Mouse (Mus musculus): ENCODE results near the gene Rhpn2. TPM values are rescaled to one million over a fixed set of nuclear protein-coding genes. Genes with fewer than 3 reads are reported as not detected.

The Rhpn2 gene
- total and polyA plus RNA-seq, 2 experiments from 2014 or later, result 3.0 to 4.7 TPM

DNA sequence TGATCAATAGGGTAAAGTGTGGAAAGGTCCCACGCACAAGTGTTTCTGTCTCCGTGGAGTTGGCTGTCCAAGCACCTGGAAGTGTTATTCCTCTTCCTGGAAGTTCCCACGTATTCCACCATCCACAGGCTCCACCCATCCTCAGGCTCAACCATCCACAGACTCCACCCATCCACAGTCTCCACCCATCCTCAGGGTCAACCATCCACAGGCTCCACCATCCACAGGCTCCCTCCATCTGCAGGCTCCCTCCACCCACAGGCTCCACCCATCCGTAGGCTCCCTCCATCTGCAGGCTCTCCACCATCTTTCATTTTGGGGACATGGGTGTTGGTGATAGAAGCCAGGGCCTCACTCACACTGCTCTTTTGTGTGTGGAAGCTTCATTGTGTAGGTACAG, 67.2 kb downstream of the Rhpn2 start:
- Histone ChIP-seq H3K4me2 (ENCODE audit: low read depth, low read length) (no peak overlapping the region), H3K4me1 (ENCODE audit: insufficient read depth, low read length) (peaks cover 7% of the 10 kb centered on the region), H3K9ac (replicated peaks; ENCODE audit: low read length) (no peak overlapping the region), H3K27ac (no peak overlapping the region), H3K36me3 (ENCODE audit: insufficient read depth, low read length) (peaks cover 35% of the 10 kb centered on the region), H3K27me3 (ENCODE audit: insufficient read depth, low read length) (no peaks in the 10 kb centered on the region), H3K4me3 (ENCODE audit: low read length) (no peak overlapping the region), H3K9me3 (ENCODE audit: low read length) (no peaks in the 10 kb centered on the region)
- WGBS, result 91% methylated on average over 4 of the region's 4 CpGs
- TF ChIP-seq CTCF (IDR thresholded peaks at IDR 0.05; ENCODE audit: low read depth), result no peak
- ATAC-seq (no peak), DNase-seq (ENCODE audit: low spot score) (no peak)

DNA sequence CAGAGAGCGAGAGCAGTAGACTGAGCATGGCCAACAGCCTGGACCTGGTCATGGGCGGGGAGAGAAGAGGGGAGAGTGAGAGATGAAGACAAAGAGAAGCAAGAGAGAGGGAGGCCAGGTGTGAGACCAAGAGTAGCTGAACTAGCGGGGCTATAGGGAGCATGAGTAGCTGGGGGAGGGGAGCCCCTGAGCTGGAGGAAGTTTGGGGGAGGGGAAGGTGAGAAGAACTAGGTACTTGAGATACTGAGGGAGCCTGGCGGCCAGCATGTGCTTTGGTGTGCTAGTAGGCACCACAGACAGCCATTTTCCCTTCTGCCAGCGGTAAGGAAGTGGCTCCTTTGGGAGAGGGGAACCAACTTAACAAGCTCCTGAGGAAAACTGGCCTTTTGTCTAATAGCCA, 81.3 kb downstream of the Rhpn2 start:
- no peak for DNase-seq (ENCODE audit: low spot score)
- H3K4me3 ChIP-seq (ENCODE audit: low read length), result no peak overlapping the region

DNA sequence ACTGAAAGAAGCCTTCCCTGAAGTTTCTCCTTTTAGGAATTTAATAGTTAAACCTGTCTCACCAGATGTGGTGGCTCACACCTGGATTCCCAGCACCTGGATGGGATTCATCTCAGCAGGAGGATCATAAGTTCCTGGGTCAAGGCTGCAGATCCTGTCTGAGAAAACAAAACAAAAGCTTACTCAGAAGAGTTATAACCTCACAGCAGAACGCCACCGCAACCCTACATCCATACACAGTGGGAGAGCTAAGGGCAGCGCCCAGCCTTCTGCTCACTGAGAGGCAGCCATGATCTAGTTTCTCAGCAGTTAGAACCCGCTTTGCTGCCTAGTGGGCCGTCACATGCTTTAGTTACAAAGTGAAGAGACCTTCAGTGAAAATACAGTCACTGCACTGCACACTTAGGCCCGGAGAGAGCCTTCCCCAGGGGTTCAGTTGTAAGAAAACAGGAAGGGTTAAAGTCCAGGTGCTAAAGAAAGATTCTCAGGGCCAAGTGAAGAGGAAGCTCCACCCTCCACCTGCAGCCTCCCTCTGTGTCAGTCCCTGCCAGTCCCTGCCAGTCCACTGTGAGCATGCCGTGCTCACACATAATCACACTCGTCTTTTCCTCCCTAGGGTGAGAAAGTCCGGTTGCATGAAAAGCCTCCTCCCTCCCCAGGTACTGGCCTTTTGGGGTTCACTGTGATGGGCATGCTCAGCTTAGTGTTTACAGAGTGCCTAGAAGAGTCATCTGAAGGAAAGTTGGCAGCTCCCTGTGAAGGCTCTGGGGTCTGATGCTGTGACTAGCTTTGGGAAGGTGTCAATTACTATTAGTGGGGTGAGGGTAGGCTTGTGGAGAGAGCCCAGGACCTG, 82.1 kb downstream of the Rhpn2 start:
- Histone ChIP-seq H3K27ac (no peak overlapping the region), H3K4me2 (ENCODE audit: low read depth, low read length) (no peak overlapping the region), H3K36me3 (ENCODE audit: insufficient read depth, low read length) (peaks cover 23% of the 10 kb centered on the region), H3K4me3 (ENCODE audit: low read length) (no peak overlapping the region), H3K9me3 (ENCODE audit: low read length) (no peaks in the 10 kb centered on the region), H3K4me1 (ENCODE audit: insufficient read depth, low read length) (no peaks in the 10 kb centered on the region), H3K27me3 (ENCODE audit: insufficient read depth, low read length) (no peaks in the 10 kb centered on the region), H3K9ac (replicated peaks; ENCODE audit: low read length) (no peak overlapping the region)
- 86% methylated on average over 9 of the region's 9 CpGs for WGBS
- DNase-seq (ENCODE audit: low spot score) (no peak), ATAC-seq (no peak)
- TF ChIP-seq CTCF (IDR thresholded peaks at IDR 0.05; ENCODE audit: low read depth), result no peak

More for the DNA sequence above, 81.3 kb downstream of the Rhpn2 start:
- no peak overlapping the region for H3K27ac ChIP-seq
- ATAC-seq, result no peak
- no peaks in the 10 kb centered on the region for H3K27me3 ChIP-seq (ENCODE audit: insufficient read depth, low read length)
- TF ChIP-seq CTCF (IDR thresholded peaks at IDR 0.05; ENCODE audit: low read depth), result no peak
- 84% methylated on average over 5 of the region's 5 CpGs for WGBS
- H3K4me1 ChIP-seq (ENCODE audit: insufficient read depth, low read length), result no peaks in the 10 kb centered on the region
- no peaks in the 10 kb centered on the region for H3K9me3 ChIP-seq (ENCODE audit: low read length)
- no peak overlapping the region for H3K9ac ChIP-seq (replicated peaks; ENCODE audit: low read length)
- H3K4me2 ChIP-seq (ENCODE audit: low read depth, low read length), result no peak overlapping the region
- peaks cover 31% of the 10 kb centered on the region for H3K36me3 ChIP-seq (ENCODE audit: insufficient read depth, low read length)

DNA sequence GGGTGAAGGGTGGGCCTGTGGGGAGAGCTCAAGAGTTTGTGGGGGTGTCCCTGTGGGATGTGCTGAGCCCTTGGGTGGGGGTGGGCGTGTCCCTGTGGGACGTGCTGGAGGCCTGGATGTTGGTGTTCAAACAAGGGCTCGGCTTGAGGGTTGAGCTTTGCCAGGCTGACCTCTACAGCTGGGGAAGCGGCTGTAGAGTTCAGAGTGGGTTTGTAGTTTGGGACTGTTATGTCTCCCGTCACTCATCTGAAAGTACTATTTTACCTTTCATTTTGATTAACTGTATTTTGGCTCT, 82.6 kb downstream of the Rhpn2 start:
- Histone ChIP-seq H3K9ac (replicated peaks; ENCODE audit: low read length) (no peak overlapping the region), H3K27ac (no peak overlapping the region), H3K27me3 (ENCODE audit: insufficient read depth, low read length) (no peaks in the 10 kb centered on the region), H3K9me3 (ENCODE audit: low read length) (no peaks in the 10 kb centered on the region), H3K36me3 (ENCODE audit: insufficient read depth, low read length) (peaks cover 22% of the 10 kb centered on the region), H3K4me1 (ENCODE audit: insufficient read depth, low read length) (no peaks in the 10 kb centered on the region), H3K4me2 (ENCODE audit: low read depth, low read length) (no peak overlapping the region), H3K4me3 (ENCODE audit: low read length) (no peak overlapping the region)
- ATAC-seq (no peak), DNase-seq (ENCODE audit: low spot score) (no peak)
- WGBS, result 92% methylated on average over 5 of the region's 5 CpGs
- no peak for TF ChIP-seq CTCF (IDR thresholded peaks at IDR 0.05; ENCODE audit: low read depth)

DNA sequence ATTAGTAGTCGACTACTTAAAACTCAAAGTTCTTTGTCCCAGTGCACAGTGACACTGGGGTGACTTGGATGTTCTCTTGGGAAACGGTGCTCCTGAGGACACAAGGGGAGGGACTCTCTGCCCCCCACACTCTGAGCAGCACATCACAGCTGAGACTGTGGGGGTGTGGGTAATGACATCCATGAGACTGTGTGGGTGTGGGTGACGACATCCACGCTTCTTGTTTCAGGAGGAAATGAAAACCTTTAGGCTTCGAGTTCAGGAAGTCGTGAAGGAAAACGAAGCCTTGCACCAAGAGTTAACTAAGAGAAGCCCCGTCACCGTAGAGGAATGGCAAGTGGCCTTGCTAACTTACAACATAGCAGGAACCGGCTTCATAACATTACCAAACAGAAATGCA, 89.1 kb downstream of the Rhpn2 start:
- DNase-seq (ENCODE audit: low spot score) (no peak), ATAC-seq (no peak)
- H3K4me1 ChIP-seq (ENCODE audit: insufficient read depth, low read length), result no peaks in the 10 kb centered on the region
- no peak overlapping the region for H3K27ac ChIP-seq
- WGBS, result 92% methylated on average over 10 of the region's 10 CpGs
- no peak overlapping the region for H3K4me3 ChIP-seq (ENCODE audit: low read length)
- peaks cover 30% of the 10 kb centered on the region for H3K36me3 ChIP-seq (ENCODE audit: insufficient read depth, low read length)
- no peak overlapping the region for H3K4me2 ChIP-seq (ENCODE audit: low read depth, low read length)
- no peaks in the 10 kb centered on the region for H3K27me3 ChIP-seq (ENCODE audit: insufficient read depth, low read length)
- H3K9me3 ChIP-seq (ENCODE audit: low read length), result no peaks in the 10 kb centered on the region
- no peak overlapping the region for H3K9ac ChIP-seq (replicated peaks; ENCODE audit: low read length)
- TF ChIP-seq CTCF (IDR thresholded peaks at IDR 0.05; ENCODE audit: low read depth), result no peak

DNA sequence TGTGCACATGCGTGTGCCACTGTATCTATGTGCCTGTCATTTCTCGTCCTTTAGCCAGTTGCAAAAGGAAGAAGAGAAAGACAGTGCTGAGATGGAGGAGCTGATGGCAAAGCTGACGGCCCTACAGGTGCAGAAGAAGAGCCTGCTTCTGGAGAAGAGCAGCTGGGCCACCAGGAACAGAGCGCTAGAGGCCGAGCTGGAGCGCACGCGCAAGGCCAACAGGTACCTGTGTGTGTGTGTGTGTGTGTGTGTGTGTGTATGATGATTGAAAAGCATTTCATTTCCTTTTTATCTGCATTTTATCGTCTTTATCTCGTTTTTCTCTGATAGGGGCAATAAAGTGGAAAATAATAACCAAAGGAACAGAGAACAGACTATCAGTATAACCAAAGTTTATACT, 94.2 kb downstream of the Rhpn2 start:
- H3K4me2 ChIP-seq (ENCODE audit: low read depth, low read length), result no peak overlapping the region
- DNase-seq (ENCODE audit: low spot score) (no peak), ATAC-seq (no peak)
- no peaks in the 10 kb centered on the region for H3K4me1 ChIP-seq (ENCODE audit: insufficient read depth, low read length)
- no peak overlapping the region for H3K9ac ChIP-seq (replicated peaks; ENCODE audit: low read length)
- 96% methylated on average over 10 of the region's 10 CpGs for WGBS
- no peak for TF ChIP-seq CTCF (IDR thresholded peaks at IDR 0.05; ENCODE audit: low read depth)
- no peaks in the 10 kb centered on the region for H3K27me3 ChIP-seq (ENCODE audit: insufficient read depth, low read length)
- peaks cover 47% of the 10 kb centered on the region for H3K36me3 ChIP-seq (ENCODE audit: insufficient read depth, low read length)
- H3K9me3 ChIP-seq (ENCODE audit: low read length), result no peaks in the 10 kb centered on the region
- H3K4me3 ChIP-seq (ENCODE audit: low read length), result no peak overlapping the region
- H3K27ac ChIP-seq, result no peak overlapping the region

DNA sequence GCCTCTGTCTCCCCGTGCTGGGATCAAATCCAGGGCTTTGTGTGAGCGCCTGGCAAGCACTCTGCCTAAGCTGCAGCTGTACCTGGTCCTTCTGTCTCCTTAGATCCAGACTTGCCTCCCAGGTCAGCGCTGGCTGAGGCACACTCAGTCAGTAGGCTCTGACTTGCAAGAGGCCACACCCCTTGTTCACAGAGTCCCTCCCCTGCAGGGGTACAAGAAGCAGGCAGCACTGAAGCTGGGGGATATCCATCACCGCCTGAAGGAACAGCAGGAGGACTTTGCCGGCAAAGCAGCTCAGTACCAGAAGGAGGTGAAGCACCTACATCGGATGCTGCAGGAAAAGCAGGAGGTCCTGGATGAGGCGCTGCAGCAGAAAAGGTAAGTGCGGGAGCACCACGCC, 101.3 kb downstream of the Rhpn2 start:
- H3K9ac ChIP-seq (replicated peaks; ENCODE audit: low read length), result no peak overlapping the region
- ATAC-seq (no peak), DNase-seq (ENCODE audit: low spot score) (no peak)
- H3K27me3 ChIP-seq (ENCODE audit: insufficient read depth, low read length), result no peaks in the 10 kb centered on the region
- no peak overlapping the region for H3K4me2 ChIP-seq (ENCODE audit: low read depth, low read length)
- no peaks in the 10 kb centered on the region for H3K4me1 ChIP-seq (ENCODE audit: insufficient read depth, low read length)
- H3K4me3 ChIP-seq (ENCODE audit: low read length), result no peak overlapping the region
- TF ChIP-seq CTCF (IDR thresholded peaks at IDR 0.05; ENCODE audit: low read depth), result no peak
- 81% methylated on average over 9 of the region's 9 CpGs for WGBS
- H3K27ac ChIP-seq, result no peak overlapping the region
- peaks cover 45% of the 10 kb centered on the region for H3K36me3 ChIP-seq (ENCODE audit: insufficient read depth, low read length)
- H3K9me3 ChIP-seq (ENCODE audit: low read length), result no peaks in the 10 kb centered on the region

Other genes starting within 250 kb of the Rhpn2 start
- 8.3 and 9.8 TPM in 2 replicates for gene Cebpa, start 214.9 kb upstream of the Rhpn2 start, total RNA-seq (2014; rRNA removed)
- gene Cebpa, start 214.9 kb upstream of the Rhpn2 start, polyA plus RNA-seq (2015; fragmentation: Nextera tagmentation; extraction: Ambion mirVana), result 1.1 TPM in 2 replicates
- 62.9 and 70.2 TPM in 2 replicates for gene Slc7a10, start 147.8 kb upstream of the Rhpn2 start, total RNA-seq (2014; rRNA removed)
- gene Slc7a10, start 147.8 kb upstream of the Rhpn2 start, polyA plus RNA-seq (2015; fragmentation: Nextera tagmentation; extraction: Ambion mirVana), result 47.8 and 52.8 TPM in 2 replicates
- 132 and 137 TPM in 2 replicates for gene Lrp3, start 118.7 kb upstream of the Rhpn2 start, total RNA-seq (2014; rRNA removed)
- gene Lrp3, start 118.7 kb upstream of the Rhpn2 start, polyA plus RNA-seq (2015; fragmentation: Nextera tagmentation; extraction: Ambion mirVana), result 20.2 and 20.7 TPM in 2 replicates
- gene Gpatch1, start 15.7 kb upstream of the Rhpn2 start, total RNA-seq (2014; rRNA removed), result 7.0 and 7.5 TPM in 2 replicates
- gene Gpatch1, start 15.7 kb upstream of the Rhpn2 start, polyA plus RNA-seq (2015; fragmentation: Nextera tagmentation; extraction: Ambion mirVana), result 17.9 and 18.9 TPM in 2 replicates
- 3.7 and 6.0 TPM in 2 replicates for gene Faap24, start 62.7 kb downstream of the Rhpn2 start, total RNA-seq (2014; rRNA removed)
- gene Faap24, start 62.7 kb downstream of the Rhpn2 start, polyA plus RNA-seq (2015; fragmentation: Nextera tagmentation; extraction: Ambion mirVana), result 10.4 and 12.5 TPM in 2 replicates
- 9.6 and 17.8 TPM in 2 replicates for gene Cep89, start 62.9 kb downstream of the Rhpn2 start, total RNA-seq (2014; rRNA removed)
- 24.5 and 24.6 TPM in 2 replicates for gene Cep89, start 62.9 kb downstream of the Rhpn2 start, polyA plus RNA-seq (2015; fragmentation: Nextera tagmentation; extraction: Ambion mirVana)
- gene Slc7a9, start 114.6 kb downstream of the Rhpn2 start, total RNA-seq (2014; rRNA removed), result not detected in 2 replicates
- gene Slc7a9, start 114.6 kb downstream of the Rhpn2 start, polyA plus RNA-seq (2015; fragmentation: Nextera tagmentation; extraction: Ambion mirVana), result 0.11 TPM in 1 of 2 replicates, not detected in the other
- 0.07 and 0.68 TPM in 2 replicates for gene Tdrd12, start 203.6 kb downstream of the Rhpn2 start, total RNA-seq (2014; rRNA removed)
- 0.91 and 1.2 TPM in 2 replicates for gene Tdrd12, start 203.6 kb downstream of the Rhpn2 start, polyA plus RNA-seq (2015; fragmentation: Nextera tagmentation; extraction: Ambion mirVana)
- 57.4 and 58.5 TPM in 2 replicates for gene Nudt19, start 222.1 kb downstream of the Rhpn2 start, total RNA-seq (2014; rRNA removed)
- gene Nudt19, start 222.1 kb downstream of the Rhpn2 start, polyA plus RNA-seq (2015; fragmentation: Nextera tagmentation; extraction: Ambion mirVana), result 133 and 144 TPM in 2 replicates

Data from hindbrain, postnatal 0 days (tissue).